Mouse (Mus musculus) R1 (cell line): ENCODE measurements around the gene Cyp2c29.
"Not testable (repeated sequence)": the region's sequence is repeated elsewhere in the genome, so short reads cannot be mapped to it uniquely, and the experiment has no call there.

Source experiments
- DNase-seq: peaks from one replicate; pipeline ENCODE4 v3.0.0-alpha.2; 2018; ENCODE audit warnings: low read depth, low spot score

Gene Cyp2c29

DNA sequence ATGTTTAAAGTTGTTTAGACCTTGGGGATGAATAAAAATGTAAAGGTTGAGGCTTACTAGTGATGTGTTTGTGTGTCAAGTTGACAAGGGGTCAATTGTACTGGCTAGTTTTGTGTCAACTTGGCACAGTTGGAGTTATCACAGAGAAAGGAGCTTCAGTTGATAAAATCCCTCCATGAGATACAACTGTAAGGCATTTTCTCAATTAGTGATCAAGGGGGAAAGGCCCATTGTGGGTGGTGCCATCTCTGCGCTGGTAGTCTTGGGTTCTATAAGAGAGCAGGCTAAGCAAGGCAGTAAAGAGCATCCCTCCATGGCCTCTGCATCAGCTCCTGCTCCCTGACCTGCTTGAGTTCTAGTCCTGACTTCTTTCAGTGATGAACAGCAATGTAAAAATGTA is at the start of gene Cyp2c29:
Gene Cyp2c29 (plus strand): TSS at position 301 of the 400 bp plus-strand sequence.
- not testable (repeated sequence) for DNase-seq

DNA sequence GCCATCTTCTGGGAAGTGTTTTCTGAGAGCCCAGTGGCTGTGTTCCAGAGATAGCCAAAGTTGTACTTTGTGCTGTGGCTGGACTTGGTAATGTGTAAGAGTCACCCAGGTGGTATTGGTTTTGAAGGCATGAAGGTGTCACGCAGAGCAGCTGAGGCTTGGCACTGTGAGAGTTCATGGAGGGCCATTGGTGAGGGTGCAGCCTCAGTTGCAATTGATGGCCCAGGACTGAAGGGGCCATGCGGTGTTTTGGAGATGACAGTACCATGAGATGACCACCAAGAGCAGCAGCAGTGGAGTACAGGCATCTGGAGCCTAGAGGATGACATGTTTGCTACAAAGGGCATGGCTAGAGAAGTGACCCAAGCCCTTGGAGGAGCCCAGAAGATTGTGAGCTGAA is 2.2 kb upstream of the Cyp2c29 start:
- not testable (repeated sequence) for DNase-seq

DNA sequence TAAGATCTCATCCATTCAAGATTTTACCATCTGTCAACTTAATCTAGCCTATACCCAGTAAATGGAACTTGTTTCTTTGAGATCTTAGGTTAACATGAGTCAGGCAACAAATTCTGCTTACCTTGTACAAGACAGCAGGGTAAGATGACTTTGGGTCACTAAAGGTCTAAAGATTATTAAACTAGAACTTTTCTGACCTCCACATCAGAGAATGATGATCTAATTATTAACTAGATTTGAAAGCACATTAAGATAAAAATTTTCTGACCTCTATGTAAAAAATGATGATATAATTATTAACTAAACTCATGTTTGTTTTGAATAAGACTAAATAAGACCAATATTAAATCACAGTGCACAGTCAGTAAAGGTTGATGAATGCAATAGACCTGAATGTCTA is 13.6 kb downstream of the Cyp2c29 start:
- no peak for DNase-seq

GRCm38 (mm10) chr19:39285637-39286036 is 16.4 kb downstream of the Cyp2c29 start:
- DNase-seq: no peak

- no peak for DNase-seq
Observed at GRCm38 (mm10) chr19:39286825-39287224, 17.6 kb downstream of the Cyp2c29 start.

DNA sequence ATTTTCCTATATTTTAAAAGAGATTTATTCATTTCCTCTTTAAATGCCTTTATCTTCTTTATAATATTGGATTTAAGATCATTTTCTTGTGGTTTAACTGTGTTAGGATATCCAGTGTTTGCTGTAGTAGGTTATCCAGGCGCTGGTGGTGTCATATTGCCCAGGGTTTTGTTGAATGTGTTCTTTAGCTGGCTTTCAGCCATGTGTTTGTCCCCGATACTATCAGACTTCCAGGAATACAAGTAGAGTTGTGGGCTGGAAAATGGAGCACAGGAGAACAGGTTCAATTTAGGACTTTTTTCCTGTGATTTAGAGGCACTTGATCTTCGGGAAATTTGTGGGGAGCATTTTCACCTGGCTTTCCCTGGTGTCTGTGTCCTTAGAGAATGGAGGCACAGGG is 19.8 kb downstream of the Cyp2c29 start:
- DNase-seq: no peak
